Mouse (Mus musculus): ENCODE data around the gene Mrpl52. TPM values are rescaled to one million over a fixed set of nuclear protein-coding genes. Genes with fewer than 3 reads are reported as not detected.
A peak's percentile ranks its signal among the peaks of the same experiment; 100 is the strongest.

The Mrpl52 gene
- polyA plus RNA-seq (2016; fragmentation: Nextera tagmentation; extraction: Ambion mirVana) = 250 and 276 TPM in 2 replicates

DNA sequence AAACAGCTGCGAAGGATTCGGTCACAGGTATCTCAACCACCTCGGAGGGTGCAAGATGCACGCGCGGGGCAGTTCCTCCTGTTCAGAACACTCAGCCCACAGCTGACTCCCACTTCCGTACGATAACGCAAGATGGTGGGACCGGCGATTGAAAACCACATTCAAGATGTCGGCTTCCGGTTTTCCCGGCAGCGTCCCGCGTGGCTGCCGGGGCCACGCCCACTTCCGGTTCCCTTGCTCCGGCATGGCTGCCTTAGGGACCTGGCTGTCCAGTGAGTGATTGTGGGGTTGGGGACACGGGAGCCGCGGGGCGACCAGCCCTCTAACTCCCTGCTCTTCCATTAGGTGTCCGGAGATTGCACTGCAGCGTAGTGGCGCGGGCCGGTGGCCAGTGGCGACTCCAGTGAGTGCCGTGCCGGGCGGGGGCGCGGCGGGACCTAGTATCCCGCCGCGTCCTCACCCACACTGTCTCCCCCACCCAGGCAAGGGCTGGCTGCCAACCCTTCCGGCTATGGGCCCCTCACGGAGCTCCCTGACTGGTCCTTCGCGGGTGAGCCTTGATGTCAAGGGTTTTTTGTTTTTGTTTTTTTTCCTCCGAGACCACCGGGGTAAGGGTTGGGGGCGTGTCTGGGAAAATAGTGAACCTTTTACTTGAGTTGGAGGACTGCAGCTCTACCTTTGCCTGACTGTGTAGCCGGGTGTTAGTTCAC is at the start of gene Mrpl52:
Gene Mrpl52, plus strand, starts transcription at position 221 of the 710 bp plus-strand sequence.
- Histone ChIP-seq H3K9me3 (no peaks in the 10 kb centered on the region), H3K4me2 (replicated peaks) (peak within 1 kb of the TSS; percentile 59), H3K4me3 (peak within 1 kb of the TSS; percentile 88), H3K4me1 (peaks cover 29% of the 10 kb centered on the region; the same call in 1 of the 2 replicates), H3K27me3 (replicated peaks) (no peaks in the 10 kb centered on the region), H3K9ac (peak within 1 kb of the TSS; percentile 73), H3K36me3 (peaks cover 3% of the 10 kb centered on the region; the same call in 1 of the 2 replicates), H3K27ac (peak within 1 kb of the TSS; percentile 77)
- under 1% methylated on average over 48 of the region's 48 CpGs for WGBS
- ATAC-seq (ENCODE audit: low FRiP score, low read depth) = peak; percentile 83

- no peak overlapping the region for H3K4me3 ChIP-seq
- H3K36me3 ChIP-seq = no peaks in the 10 kb centered on the region
- H3K27ac ChIP-seq = no peak overlapping the region
- ATAC-seq (ENCODE audit: low FRiP score, low read depth) = no peak
- H3K9ac ChIP-seq = no peak overlapping the region
- no peak overlapping the region for H3K4me2 ChIP-seq (replicated peaks)
- H3K9me3 ChIP-seq = no peaks in the 10 kb centered on the region
- H3K27me3 ChIP-seq (replicated peaks) = no peaks in the 10 kb centered on the region
- no peaks in the 10 kb centered on the region for H3K4me1 ChIP-seq
- 91% methylated on average over 6 of the region's 6 CpGs for WGBS
Observed at GRCm38 (mm10) chr14:54377166-54377565, 49.5 kb upstream of the Mrpl52 start.

GRCm38 (mm10) chr14:54379571-54379970 is 47.1 kb upstream of the Mrpl52 start:
- 69% methylated on average over 13 of the region's 13 CpGs for WGBS
- H3K4me1 ChIP-seq = no peaks in the 10 kb centered on the region
- H3K36me3 ChIP-seq = no peaks in the 10 kb centered on the region
- ATAC-seq (ENCODE audit: low FRiP score, low read depth) = no peak
- H3K9ac ChIP-seq = no peak overlapping the region
- H3K9me3 ChIP-seq = no peaks in the 10 kb centered on the region
- no peak overlapping the region for H3K4me3 ChIP-seq
- H3K27ac ChIP-seq = no peak overlapping the region
- no peak overlapping the region for H3K4me2 ChIP-seq (replicated peaks)
- H3K27me3 ChIP-seq (replicated peaks) = no peaks in the 10 kb centered on the region

DNA sequence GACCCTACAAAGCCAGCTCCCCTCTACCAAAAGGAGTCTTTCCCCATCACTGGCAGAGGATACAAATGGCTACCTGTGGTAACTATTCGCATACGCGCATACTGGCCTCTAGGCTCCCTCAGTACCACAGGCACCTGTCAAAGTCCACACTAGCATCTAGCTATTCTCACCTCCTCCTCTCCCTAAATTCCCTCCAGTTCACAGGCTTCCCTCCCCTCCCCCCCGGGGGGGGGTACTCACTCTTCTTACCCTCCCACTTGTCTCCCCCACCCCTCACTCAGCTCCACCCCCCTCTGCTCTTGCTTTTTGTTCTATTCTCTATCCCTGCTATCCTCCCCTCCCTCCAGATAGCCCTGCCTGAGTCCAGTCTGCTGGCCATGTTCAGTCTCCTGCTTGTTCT is 46.1 kb upstream of the Mrpl52 start:
- no peak overlapping the region for H3K4me2 ChIP-seq (replicated peaks)
- H3K4me1 ChIP-seq = no peaks in the 10 kb centered on the region
- H3K36me3 ChIP-seq = no peaks in the 10 kb centered on the region
- no peaks in the 10 kb centered on the region for H3K9me3 ChIP-seq
- no peak overlapping the region for H3K4me3 ChIP-seq
- ATAC-seq (ENCODE audit: low FRiP score, low read depth) = no peak
- no peak overlapping the region for H3K27ac ChIP-seq
- no peaks in the 10 kb centered on the region for H3K27me3 ChIP-seq (replicated peaks)
- H3K9ac ChIP-seq = no peak overlapping the region
- 71% methylated on average over 4 of the region's 4 CpGs for WGBS

DNA sequence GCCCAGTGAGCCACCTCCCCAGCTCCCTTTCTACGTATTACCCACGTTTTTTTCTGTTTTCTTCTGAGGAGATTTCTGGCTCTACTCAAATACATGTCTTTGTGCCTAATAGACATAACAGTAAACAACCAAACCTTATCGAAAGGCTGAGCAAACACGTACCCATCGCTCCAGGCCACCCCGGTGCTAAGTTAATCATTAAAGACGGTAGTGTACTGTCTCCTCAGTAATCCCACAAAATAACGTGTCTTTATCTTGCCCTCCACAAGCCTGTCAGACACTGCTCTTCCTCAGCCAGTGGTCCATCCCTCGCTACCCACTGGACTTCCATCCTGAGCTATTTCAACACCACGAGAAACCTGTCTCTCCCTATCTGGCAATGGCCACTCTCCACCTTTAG is 44.9 kb upstream of the Mrpl52 start:
- no peaks in the 10 kb centered on the region for H3K27me3 ChIP-seq (replicated peaks)
- no peak for ATAC-seq (ENCODE audit: low FRiP score, low read depth)
- H3K4me1 ChIP-seq = no peaks in the 10 kb centered on the region
- no peak overlapping the region for H3K4me3 ChIP-seq
- WGBS = 74% methylated on average over 10 of the region's 10 CpGs
- H3K27ac ChIP-seq = no peak overlapping the region
- H3K9me3 ChIP-seq = no peaks in the 10 kb centered on the region
- H3K4me2 ChIP-seq (replicated peaks) = no peak overlapping the region
- no peak overlapping the region for H3K9ac ChIP-seq
- no peaks in the 10 kb centered on the region for H3K36me3 ChIP-seq

GRCm38 (mm10) chr14:54382641-54383040 is 44.1 kb upstream of the Mrpl52 start:
- ATAC-seq (ENCODE audit: low FRiP score, low read depth) = no peak
- Histone ChIP-seq H3K9ac (no peak overlapping the region), H3K27me3 (replicated peaks) (no peaks in the 10 kb centered on the region), H3K27ac (no peak overlapping the region), H3K9me3 (no peaks in the 10 kb centered on the region), H3K36me3 (no peaks in the 10 kb centered on the region), H3K4me1 (no peaks in the 10 kb centered on the region), H3K4me3 (no peak overlapping the region), H3K4me2 (replicated peaks) (no peak overlapping the region)
- 61% methylated on average over 9 of the region's 9 CpGs for WGBS

DNA sequence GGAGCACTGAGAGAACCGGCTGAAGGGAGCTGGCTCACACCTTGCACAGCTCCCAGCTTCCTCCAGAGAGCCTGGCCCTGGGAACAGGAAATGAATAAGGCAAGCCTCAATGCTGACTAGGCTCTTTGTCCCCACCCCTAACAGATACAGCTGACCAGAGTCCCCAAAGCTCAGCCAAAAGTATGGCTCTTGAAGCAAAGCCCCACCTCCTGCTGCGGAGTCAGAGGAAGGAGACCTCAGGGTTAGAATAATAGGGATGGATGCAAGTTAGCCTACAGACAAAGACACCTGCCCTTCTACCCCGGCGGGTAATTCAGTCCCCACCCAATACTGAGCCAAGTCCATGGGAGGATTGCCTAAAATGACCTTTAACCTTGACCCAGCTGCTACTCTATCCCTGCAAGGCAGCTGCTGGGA is 43.3 kb upstream of the Mrpl52 start:
- H3K27me3 ChIP-seq (replicated peaks) = no peaks in the 10 kb centered on the region
- H3K27ac ChIP-seq = no peak overlapping the region
- no peaks in the 10 kb centered on the region for H3K36me3 ChIP-seq
- no peak overlapping the region for H3K4me2 ChIP-seq (replicated peaks)
- no peaks in the 10 kb centered on the region for H3K9me3 ChIP-seq
- H3K4me3 ChIP-seq = no peak overlapping the region
- WGBS = 60% methylated on average over 4 of the region's 4 CpGs
- no peak overlapping the region for H3K9ac ChIP-seq
- H3K4me1 ChIP-seq = no peaks in the 10 kb centered on the region
- no peak for ATAC-seq (ENCODE audit: low FRiP score, low read depth)

GRCm38 (mm10) chr14:54384396-54384795 is 42.3 kb upstream of the Mrpl52 start:
- 90% methylated on average over 8 of the region's 8 CpGs for WGBS
- Histone ChIP-seq H3K9me3 (no peaks in the 10 kb centered on the region), H3K4me2 (replicated peaks) (no peak overlapping the region), H3K36me3 (no peaks in the 10 kb centered on the region), H3K4me3 (no peak overlapping the region), H3K4me1 (no peaks in the 10 kb centered on the region), H3K27me3 (replicated peaks) (no peaks in the 10 kb centered on the region), H3K27ac (no peak overlapping the region), H3K9ac (no peak overlapping the region)
- no peak for ATAC-seq (ENCODE audit: low FRiP score, low read depth)

GRCm38 (mm10) chr14:54385968-54386618 is 40.6 kb upstream of the Mrpl52 start:
- WGBS = 82% methylated on average over 7 of the region's 7 CpGs

DNA sequence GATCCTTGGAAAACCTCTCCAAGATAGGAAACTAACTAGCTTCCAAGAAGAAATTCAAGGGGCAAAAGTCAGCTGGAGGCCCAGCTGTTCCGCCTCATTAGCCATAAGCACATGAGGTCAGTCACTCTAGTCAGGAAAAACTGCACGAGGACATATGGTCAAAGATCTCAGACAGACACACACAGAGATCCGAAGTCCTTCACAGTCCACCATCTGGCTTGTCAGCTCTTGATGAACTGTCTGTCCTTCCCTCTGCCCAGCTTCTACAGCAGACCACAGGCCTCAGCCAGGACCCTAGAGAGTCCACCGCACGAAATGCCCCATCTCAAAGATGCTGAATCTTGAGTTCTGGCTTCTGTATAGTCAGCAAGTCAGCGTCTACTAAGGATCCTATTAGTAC is 39.2 kb upstream of the Mrpl52 start:
- Histone ChIP-seq H3K27ac (no peak overlapping the region), H3K4me2 (replicated peaks) (no peak overlapping the region), H3K9ac (no peak overlapping the region), H3K9me3 (no peaks in the 10 kb centered on the region), H3K36me3 (no peaks in the 10 kb centered on the region), H3K4me3 (no peak overlapping the region), H3K27me3 (replicated peaks) (no peaks in the 10 kb centered on the region), H3K4me1 (no peaks in the 10 kb centered on the region)
- 62% methylated on average over 6 of the region's 6 CpGs for WGBS
- ATAC-seq (ENCODE audit: low FRiP score, low read depth) = no peak

More at GRCm38 (mm10) chr14:54385968-54386618, 40.6 kb upstream of the Mrpl52 start:
- no peaks in the 10 kb centered on the region for H3K4me1 ChIP-seq
- H3K27me3 ChIP-seq (replicated peaks) = no peaks in the 10 kb centered on the region
- ATAC-seq (ENCODE audit: low FRiP score, low read depth) = no peak
- H3K9me3 ChIP-seq = no peaks in the 10 kb centered on the region
- no peak overlapping the region for H3K9ac ChIP-seq
- no peak overlapping the region for H3K4me3 ChIP-seq
- no peaks in the 10 kb centered on the region for H3K36me3 ChIP-seq
- H3K4me2 ChIP-seq (replicated peaks) = no peak overlapping the region
- no peak overlapping the region for H3K27ac ChIP-seq

DNA sequence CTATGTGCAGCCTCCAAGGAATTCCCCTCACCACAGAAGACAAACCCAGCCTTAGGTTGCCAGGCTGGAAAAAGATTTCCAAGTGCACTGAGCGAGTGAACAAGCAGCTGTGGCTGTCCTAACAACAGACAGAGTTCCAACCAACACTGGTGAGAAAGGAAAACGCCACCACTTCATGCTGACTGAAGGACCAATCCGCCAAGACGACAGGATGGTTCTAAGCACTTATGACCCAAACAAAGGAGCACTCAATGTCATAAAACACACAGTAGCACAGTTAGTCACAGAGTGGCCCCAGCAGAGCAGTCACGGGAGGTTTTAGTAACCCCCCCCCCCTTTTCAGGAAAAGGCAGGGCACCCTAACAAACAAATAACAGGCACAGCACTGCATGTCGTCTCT is 35.9 kb upstream of the Mrpl52 start:
- H3K27ac ChIP-seq = no peak overlapping the region
- H3K9me3 ChIP-seq = no peaks in the 10 kb centered on the region
- H3K4me3 ChIP-seq = no peak overlapping the region
- no peak overlapping the region for H3K9ac ChIP-seq
- no peaks in the 10 kb centered on the region for H3K36me3 ChIP-seq
- WGBS = 40% methylated on average over 6 of the region's 6 CpGs
- H3K4me2 ChIP-seq (replicated peaks) = no peak overlapping the region
- no peaks in the 10 kb centered on the region for H3K27me3 ChIP-seq (replicated peaks)
- ATAC-seq (ENCODE audit: low FRiP score, low read depth) = no peak
- no peaks in the 10 kb centered on the region for H3K4me1 ChIP-seq

- no peak overlapping the region for H3K4me3 ChIP-seq
- H3K27me3 ChIP-seq (replicated peaks) = no peaks in the 10 kb centered on the region
- H3K9ac ChIP-seq = no peak overlapping the region
- 79% methylated on average over 3 of the region's 3 CpGs for WGBS
- H3K4me2 ChIP-seq (replicated peaks) = no peak overlapping the region
- H3K9me3 ChIP-seq = no peaks in the 10 kb centered on the region
- H3K36me3 ChIP-seq = no peaks in the 10 kb centered on the region
- ATAC-seq (ENCODE audit: low FRiP score, low read depth) = no peak
- no peaks in the 10 kb centered on the region for H3K4me1 ChIP-seq
- H3K27ac ChIP-seq = no peak overlapping the region
Observed at GRCm38 (mm10) chr14:54393794-54394193, 32.9 kb upstream of the Mrpl52 start.

DNA sequence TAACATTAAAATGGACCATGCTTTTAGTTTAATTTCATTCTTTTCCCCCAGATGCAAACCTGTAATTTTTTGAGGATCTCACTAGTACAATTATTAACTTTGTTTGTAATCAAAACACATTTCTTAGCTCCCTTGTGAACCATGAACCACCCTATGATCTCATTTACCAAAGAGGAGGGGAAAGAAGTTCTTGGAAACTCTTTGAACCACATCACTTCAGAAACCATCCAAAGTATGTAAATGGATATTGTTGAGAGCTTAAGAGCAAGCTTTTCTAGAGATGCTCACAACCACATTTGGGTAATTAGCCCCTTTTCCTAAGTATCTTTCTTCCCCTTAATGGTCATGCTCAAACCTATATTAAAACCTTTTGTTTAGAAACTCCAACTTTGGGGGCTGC is 32.4 kb upstream of the Mrpl52 start:
- no peak for ATAC-seq (ENCODE audit: low FRiP score, low read depth)
- no peaks in the 10 kb centered on the region for H3K27me3 ChIP-seq (replicated peaks)
- H3K36me3 ChIP-seq = no peaks in the 10 kb centered on the region
- H3K4me3 ChIP-seq = no peak overlapping the region
- no peaks in the 10 kb centered on the region for H3K9me3 ChIP-seq
- H3K27ac ChIP-seq = no peak overlapping the region
- H3K9ac ChIP-seq = no peak overlapping the region
- no peaks in the 10 kb centered on the region for H3K4me1 ChIP-seq
- H3K4me2 ChIP-seq (replicated peaks) = no peak overlapping the region
